Mouse (Mus musculus) olfactory bulb, adult 2 months (tissue): ENCODE measurements at regions not wholly inside any gene's neighbourhood (a gene's known extent, or its start where the extent isn't known, plus 50 kb on each side); places are given as distances from the start of the nearest gene placed in this dataset.

Source experiments
- CTCF ChIP-seq: fragments of 200-500 bp; IDR thresholded peaks from 2 replicates; pipeline ENCODE4 v1.5.1; 2012; ENCODE audit warnings: low read depth, mild to moderate bottlenecking, low read length, moderate library complexity; ENCODE audit not compliant: insufficient read depth
- POLR2A ChIP-seq: fragments of 200-500 bp; IDR thresholded peaks from 2 replicates; pipeline ENCODE4 v1.6.1; 2012; ENCODE audit warnings: mild to moderate bottlenecking, low read depth, low read length, moderate library complexity; ENCODE audit not compliant: insufficient read depth

- TF ChIP-seq CTCF (no peak), POLR2A (no peak)
Observed at GRCm38 (mm10) chr1:121144981-121145380, 187.4 kb downstream of the Insig2 start.
